Mouse (Mus musculus) C2C12 (cell line): ENCODE measurements around the gene Mrps14.

ENCODE experiments used
- CEBPB ChIP-seq: IDR thresholded peaks from one replicate; pipeline ENCODE4 v1.6.1; 2011; ENCODE audit warnings: low read depth, mild to moderate bottlenecking, control low read depth, moderate library complexity
- CTCF ChIP-seq: IDR thresholded peaks from one replicate; pipeline ENCODE4 v1.5.1; 2011; ENCODE audit not compliant: control insufficient read depth, insufficient read depth, insufficient read length
- MAX ChIP-seq: IDR thresholded peaks from one replicate; pipeline ENCODE4 v1.6.1; 2011; ENCODE audit warnings: mild to moderate bottlenecking, control low read depth
- MYOD1 ChIP-seq: IDR thresholded peaks from one replicate; pipeline ENCODE4 v1.6.1; 2011; ENCODE audit warnings: low read depth; ENCODE audit not compliant: control insufficient read depth, insufficient read length
- MYOG ChIP-seq: IDR thresholded peaks from one replicate; pipeline ENCODE4 v1.6.1; 2011; ENCODE audit not compliant: control insufficient read depth, insufficient read length; ENCODE audit errors: extremely low read depth
- USF1 ChIP-seq: IDR thresholded peaks from one replicate; pipeline ENCODE4 v1.6.1; 2011; ENCODE audit warnings: low read depth, mild to moderate bottlenecking, control low read depth, moderate library complexity

- TF ChIP-seq MYOD1 (no peak), CTCF (no peak), MYOG (no peak), CEBPB (no peak), MAX (no peak), USF1 (no peak)
These were observed 56.5 kb downstream of the Mrps14 start for GRCm38 (mm10) chr1:160251388-160252007.
